Mouse (Mus musculus) ES-Bruce4 (cell line): ENCODE results near the gene Plscr1. TPM values are rescaled to one million over a fixed set of nuclear protein-coding genes. Genes with fewer than 3 reads are reported as not detected.

Experiments used
- H3K27ac ChIP-seq: 2 replicates; pipeline ENCODE4 v1.5.1; 2012; ENCODE audit warnings: low read length, inconsistent platforms; ENCODE audit not compliant: insufficient read depth
- H3K27me3 ChIP-seq: 2 replicates; pipeline ENCODE4 v1.6.1; 2012; ENCODE audit warnings: mild to moderate bottlenecking, low read length, inconsistent platforms; ENCODE audit not compliant: control insufficient read depth, poor library complexity, insufficient read depth, severe bottlenecking
- H3K36me3 ChIP-seq: 2 replicates; pipeline ENCODE4 v1.6.1; 2012; ENCODE audit warnings: inconsistent platforms, mild to moderate bottlenecking, low read length, moderate library complexity; ENCODE audit not compliant: control insufficient read depth, poor library complexity, insufficient read depth, severe bottlenecking
- H3K4me1 ChIP-seq: one replicate; pipeline ENCODE4 v1.8.1; 2011; ENCODE audit warnings: low read length; ENCODE audit not compliant: control insufficient read depth, insufficient read depth
- H3K4me3 ChIP-seq: 2 replicates; pipeline ENCODE4 v1.5.1; 2011; ENCODE audit warnings: low read depth, mild to moderate bottlenecking, low read length
- H3K9ac ChIP-seq: 2 replicates; pipeline ENCODE4 v1.6.1; 2012; ENCODE audit warnings: low read depth, mild to moderate bottlenecking, inconsistent platforms; ENCODE audit not compliant: poor library complexity, severe bottlenecking
- H3K9me3 ChIP-seq: replicated peaks from 2 replicates; pipeline ENCODE4 v1.6.1; 2012; ENCODE audit warnings: mild to moderate bottlenecking, low read length, inconsistent platforms; ENCODE audit not compliant: control insufficient read depth, poor library complexity, insufficient read depth, severe bottlenecking
- CTCF ChIP-seq: IDR thresholded peaks from one replicate; pipeline ENCODE4 v1.8.1; 2011; ENCODE audit warnings: low read depth, low read length
- EP300 ChIP-seq: IDR thresholded peaks from 2 replicates; pipeline ENCODE4 v1.6.1; 2011; ENCODE audit warnings: low read depth, low read length; ENCODE audit not compliant: insufficient read depth
- POLR2A ChIP-seq: IDR thresholded peaks from one replicate; pipeline ENCODE4 v1.8.1; 2011; ENCODE audit warnings: low read length; ENCODE audit not compliant: insufficient read depth
- polyA plus RNA-seq: library from polyadenylated mRNA; stranded (reverse); fragments of >200 nt; gene quantifications from 2 replicates; pipeline ENCODE4 v1.2.4, GENCODE M21; 2011; ENCODE audit warnings: low read depth; ENCODE audit not compliant: missing spikeins, insufficient read depth, insufficient read length

Gene Plscr1
- polyA plus RNA-seq, 1 experiment = 18.4 TPM

- Histone ChIP-seq H3K4me1 (peaks cover 3% of the 10 kb centered on the region), H3K9ac (no peak overlapping the region), H3K27ac (no peak overlapping the region), H3K4me3 (no peak overlapping the region), H3K9me3 (no peaks in the 10 kb centered on the region), H3K36me3 (no peaks in the 10 kb centered on the region; the same call in 1 of the 2 replicates), H3K27me3 (no peaks in the 10 kb centered on the region)
- no peak for TF ChIP-seq EP300
- TF ChIP-seq CTCF = no peak
- no peak for TF ChIP-seq POLR2A
Observed at GRCm38 (mm10) chr9:92273956-92274762, 24.6 kb downstream of the Plscr1 start.

- Histone ChIP-seq H3K27ac (no peak within 1 kb of the TSS; the same call in 1 of the 2 replicates), H3K9me3 (no peaks in the 10 kb centered on the region), H3K27me3 (no peaks in the 10 kb centered on the region), H3K36me3 (no peaks in the 10 kb centered on the region; the same call in 1 of the 2 replicates), H3K9ac (no peak within 1 kb of the TSS), H3K4me3 (no peak within 1 kb of the TSS), H3K4me1 (peaks cover 3% of the 10 kb centered on the region)
- no peak for TF ChIP-seq POLR2A
- TF ChIP-seq EP300 = no peak
- TF ChIP-seq CTCF = no peak
Observed at GRCm38 (mm10) chr9:92275486-92276207, 26.1 kb downstream of the Plscr1 start, which contains the start of gene Plscr2. Gene Plscr2, plus strand, starts transcription at chr9:92275602.

- TF ChIP-seq POLR2A = no peak
- no peak for TF ChIP-seq CTCF
- no peak for TF ChIP-seq EP300
- Histone ChIP-seq H3K9ac (no peak overlapping the region), H3K9me3 (no peaks in the 10 kb centered on the region), H3K27me3 (no peaks in the 10 kb centered on the region; the same call in 1 of the 2 replicates), H3K4me3 (no peak overlapping the region), H3K36me3 (no peaks in the 10 kb centered on the region; the same call in 1 of the 2 replicates), H3K27ac (no peak overlapping the region), H3K4me1 (peaks cover 3% of the 10 kb centered on the region)
Observed at GRCm38 (mm10) chr9:92276360-92276759, 26.8 kb downstream of the Plscr1 start.

GRCm38 (mm10) chr9:92280048-92280447, 30.5 kb downstream of the Plscr1 start:
- no peak overlapping the region for H3K27ac ChIP-seq
- H3K9me3 ChIP-seq = no peaks in the 10 kb centered on the region
- H3K4me3 ChIP-seq = no peak overlapping the region
- no peaks in the 10 kb centered on the region for H3K36me3 ChIP-seq
- no peak overlapping the region for H3K9ac ChIP-seq
- no peaks in the 10 kb centered on the region; the same call in 1 of the 2 replicates for H3K27me3 ChIP-seq
- TF ChIP-seq POLR2A = no peak
- TF ChIP-seq EP300 = no peak
- no peak for TF ChIP-seq CTCF
- peaks cover 3% of the 10 kb centered on the region for H3K4me1 ChIP-seq

GRCm38 (mm10) chr9:92282563-92283171, 33.1 kb downstream of the Plscr1 start:
- Histone ChIP-seq H3K9me3 (no peaks in the 10 kb centered on the region), H3K4me1 (no peaks in the 10 kb centered on the region)
- no peak for TF ChIP-seq EP300
- no peak for TF ChIP-seq POLR2A
- TF ChIP-seq CTCF = no peak

More at GRCm38 (mm10) chr9:92282563-92283171, 33.1 kb downstream of the Plscr1 start:
- Histone ChIP-seq H3K4me3 (no peak overlapping the region), H3K27ac (no peak overlapping the region), H3K36me3 (no peaks in the 10 kb centered on the region), H3K9ac (no peak overlapping the region), H3K27me3 (no peaks in the 10 kb centered on the region; the same call in 1 of the 2 replicates)
